Mouse (Mus musculus) erythroblast, embryonic 14.5 days (primary cell): ENCODE data around the gene Syngr3.

Experiments used
- GATA1 ChIP-seq: IDR thresholded peaks from 2 replicates; pipeline ENCODE4 v1.6.1; 2012; ENCODE audit warnings: low read length, inconsistent platforms, mixed read lengths
- TAL1 ChIP-seq: IDR thresholded peaks from 3 replicates; pipeline ENCODE4 v1.6.1; 2012; ENCODE audit warnings: low read length, inconsistent platforms, mixed read lengths

DNA sequence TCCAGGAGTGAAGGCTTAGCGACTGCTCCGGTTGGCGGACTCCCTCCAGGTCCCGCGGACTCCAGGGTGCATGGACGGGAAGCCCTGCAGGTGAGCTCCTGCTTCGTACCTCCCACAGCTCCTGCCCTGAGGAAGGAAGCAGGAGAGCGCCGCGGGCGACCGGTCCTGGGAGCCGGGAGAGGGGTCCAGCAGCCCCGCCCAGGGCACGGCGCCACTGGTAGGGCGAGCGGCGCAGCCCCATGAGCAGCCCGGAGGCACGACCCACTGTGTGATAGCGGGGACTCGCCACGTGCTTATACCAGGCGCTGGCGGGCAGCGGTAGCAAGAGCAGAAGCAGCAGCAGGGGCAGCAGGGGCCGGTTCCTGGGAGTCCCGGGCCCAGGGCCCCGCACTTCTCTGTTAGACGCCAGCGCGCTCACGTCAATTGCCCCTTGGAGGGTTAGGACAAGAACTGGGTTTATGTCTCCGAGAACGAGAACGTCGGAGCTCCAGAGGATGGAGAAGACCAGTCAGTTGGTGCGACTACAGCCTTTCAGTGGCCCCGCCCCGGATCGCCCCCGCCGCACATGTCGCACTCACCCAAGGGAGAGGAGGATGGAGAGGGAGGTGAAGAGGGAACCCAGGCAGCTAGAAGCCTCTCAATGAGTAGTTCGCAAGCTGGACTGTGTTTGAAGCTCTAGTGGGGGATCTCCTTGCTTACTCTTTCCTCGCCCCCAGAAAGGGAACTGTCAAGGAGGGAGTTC is 31.6 kb downstream of the Syngr3 start, which contains the start of gene Npw:
- TF ChIP-seq GATA1 (no peak), TAL1 (no peak)
